Mouse (Mus musculus) gastrocnemius, postnatal 14 days (tissue): ENCODE data around the gene Ccl25. TPM values are rescaled to one million over a fixed set of nuclear protein-coding genes. Genes with fewer than 3 reads are reported as not detected.
"Not testable (repeated sequence)": the region's sequence is repeated elsewhere in the genome, so short reads cannot be mapped to it uniquely, and the experiment has no call there.

Experiments
- DNase-seq: peaks from one replicate; pipeline ENCODE4 v3.0.0; 2021; ENCODE audit warnings: mixed read lengths
- intact Hi-C: fragments of 180-260 bp; cut with DNase I; formaldehyde crosslinking; loops from one replicate; pipeline ENCODE4 v1.15.1; 2025; ENCODE audit warnings: low total_unique reads
- total RNA-seq, 2 experiments: library from RNA; stranded (reverse); gene quantifications; 2 replicates each; pipeline ENCODE4 v1.2.3; 2021

Ccl25 gene
- total RNA-seq, 2 experiments from 2014 or later, result 8.7 to 9.4 TPM

DNA sequence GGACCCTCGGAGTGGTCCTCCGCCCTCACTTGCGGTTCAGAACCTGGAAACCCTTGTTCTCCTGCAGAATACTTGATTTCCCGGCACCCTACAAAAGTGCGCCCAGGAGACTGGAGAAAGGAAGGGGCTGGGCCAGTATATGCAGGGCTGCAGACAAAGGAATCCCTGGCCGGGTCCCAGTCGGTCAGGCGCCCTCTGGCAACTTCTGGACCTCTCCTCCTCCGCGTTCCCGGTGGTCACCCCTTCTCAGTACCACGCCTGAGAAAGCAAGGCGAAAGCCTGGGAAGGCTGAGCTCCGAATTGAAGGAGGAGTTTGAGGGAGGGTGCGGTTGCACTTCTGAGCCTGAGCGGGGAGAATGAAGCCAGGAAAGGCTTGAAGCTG is 79.9 kb downstream of the Ccl25 start:
- intact Hi-C loops, result no loop called here
- peak; percentile 16 for DNase-seq

DNA sequence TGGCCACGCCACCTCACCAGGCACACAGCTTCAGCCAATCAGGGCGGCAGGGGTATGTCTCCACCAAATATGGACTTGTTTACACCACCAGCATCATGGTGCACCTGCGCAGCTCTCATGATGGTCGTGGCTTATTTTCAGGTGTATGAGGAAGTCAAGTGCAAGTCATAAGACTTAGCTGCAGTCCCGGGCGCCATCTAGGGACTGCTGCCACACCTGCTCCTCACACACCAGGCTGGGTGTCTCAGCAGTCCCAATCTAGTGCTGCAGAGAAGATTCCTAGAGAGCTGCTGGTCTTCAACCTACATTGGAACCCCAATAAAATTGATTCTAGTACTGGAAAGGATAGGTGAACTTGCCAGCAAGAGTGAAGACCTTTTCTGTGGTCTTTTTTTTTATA is 83.4 kb downstream of the Ccl25 start:
- intact Hi-C loops, DNase-seq: not testable (repeated sequence)

Other genes starting within 250 kb of the Ccl25 start
- gene Cd209f, start 219.4 kb upstream of the Ccl25 start, total RNA-seq, result 1 to 10 TPM; 1.2 to 2.8 TPM
- under 1 TPM in 1 of 2 experiments, not detected in 1; 0.45 TPM for gene Cd209g, start 191.1 kb upstream of the Ccl25 start, total RNA-seq
- 10 to 100 TPM; 11.1 to 12.4 TPM for gene Evi5l, start 158.6 kb upstream of the Ccl25 start, total RNA-seq
- gene Prr36, start 107.8 kb upstream of the Ccl25 start, total RNA-seq, result under 1 TPM; 0.07 to 0.12 TPM
- gene Lrrc8e, start 98.4 kb upstream of the Ccl25 start, total RNA-seq, result under 1 TPM in 1 of 2 experiments, not detected in 1; 0.04 TPM
- gene Map2k7, start 86.5 kb upstream of the Ccl25 start, total RNA-seq, result 10 to 100 TPM; 60.5 to 74.6 TPM
- gene Gm49320, start 86.3 kb upstream of the Ccl25 start, total RNA-seq, result under 1 TPM in 1 of 2 experiments, not detected in 1; 0.18 TPM
- gene Tgfbr3l, start 77.0 kb upstream of the Ccl25 start, total RNA-seq, result 1 to 10 TPM; 1.8 to 3.4 TPM
- gene Snapc2, start 72.1 kb upstream of the Ccl25 start, total RNA-seq, result 10 to 100 TPM; 10.1 to 12.2 TPM
- 1 to 10 TPM; 1.4 to 2.5 TPM for gene Ctxn1, start 65.9 kb upstream of the Ccl25 start, total RNA-seq
- 10 to 100 TPM; 67.8 to 82.1 TPM for gene Timm44, start 49.3 kb upstream of the Ccl25 start, total RNA-seq
- gene Elavl1, start 203 bp downstream of the Ccl25 start, total RNA-seq, result 10 to 100 TPM; 42.6 to 47.7 TPM
- gene Cers4, start 167.8 kb downstream of the Ccl25 start, total RNA-seq, result 1 to 10 TPM; 5.4 to 7.1 TPM